Mouse (Mus musculus) layer of hippocampus, adult 18-20 months (tissue): Measurements from ENCODE around the gene Ajm1. TPM values are rescaled to one million over a fixed set of nuclear protein-coding genes. Genes with fewer than 3 reads are reported as not detected.
A peak's percentile ranks its signal among the peaks of the same experiment; 100 is the strongest.

Source experiments
- DNase-seq, 2 experiments: peaks; one replicate each; pipeline ENCODE4 v3.0.0; 2022; ENCODE audit warnings: low spot score in 2 of 2
- long read RNA-seq: library from polyadenylated mRNA; stranded (forward); transcript quantifications from one replicate; pipeline ENCODE4 v2.0.0, GENCODE M21; 2021
- total RNA-seq, 2 experiments: library from RNA; stranded (reverse); gene quantifications; 2 replicates each; pipeline ENCODE4 v1.2.3; 2021

Ajm1 gene
- 100 to 1,000 TPM in 1 of 2 experiments, 10 to 100 TPM in 1; 98.6 to 102 TPM for total RNA-seq
- long read RNA-seq, full-length matches to known transcripts, result 99 of 184 reads
- long read RNA-seq, partial matches to known transcripts, result 3 of 184 reads
- long read RNA-seq, other reads (novel, unspliced or antisense), result 82 of 184 reads

DNA sequence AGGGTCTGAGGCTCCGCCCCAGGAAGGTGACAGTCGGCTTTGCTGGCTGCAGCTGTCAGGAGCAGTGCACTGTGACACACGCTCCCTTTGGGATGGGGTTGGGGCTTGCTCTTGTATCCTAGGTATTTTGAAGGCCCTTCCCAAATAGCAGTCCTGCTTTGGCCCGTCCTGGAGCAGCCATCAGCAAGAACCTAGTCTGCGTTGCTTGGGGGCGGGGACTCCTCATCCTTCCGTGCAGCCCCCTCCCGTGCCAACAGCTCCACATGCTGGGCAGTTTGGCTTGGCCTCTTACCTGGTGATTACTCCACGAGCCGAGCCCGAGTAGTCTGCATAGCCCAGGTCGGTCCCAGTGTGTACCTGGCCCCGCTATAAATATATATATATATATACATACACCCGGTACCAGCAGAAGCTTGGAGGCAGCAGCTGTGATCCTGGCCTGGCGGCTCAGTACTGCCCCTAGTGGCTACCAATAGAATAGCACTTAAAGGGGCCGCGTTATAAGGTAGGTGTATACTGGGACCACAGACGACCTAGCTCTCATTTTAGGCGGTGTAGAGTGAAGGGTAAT, at the start of gene Ajm1:
Gene Ajm1 (minus strand): TSS at position 464 of the 571 bp plus-strand sequence.
- peak; percentile 80 to 89 for DNase-seq

DNA sequence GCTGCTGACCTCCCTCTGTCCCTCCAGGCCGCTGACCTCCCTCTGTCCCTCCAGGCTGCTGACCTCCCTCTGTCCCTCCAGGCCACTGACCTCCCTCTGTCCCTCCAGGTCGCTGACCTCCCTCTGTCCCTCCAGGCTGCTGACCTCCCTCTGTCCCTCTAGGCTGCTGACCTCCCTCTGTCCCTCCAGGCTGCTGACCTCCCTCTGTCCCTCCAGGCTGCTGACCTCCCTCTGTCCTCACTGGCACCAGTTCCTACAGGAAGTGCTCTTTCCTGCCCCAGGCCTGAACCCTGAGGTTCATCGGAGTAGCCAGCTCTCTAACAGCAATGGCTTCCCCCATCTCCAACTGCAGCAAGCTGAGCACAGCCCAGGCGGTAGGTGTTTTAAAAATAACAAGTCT, 47.2 kb upstream of the Ajm1 start:
- DNase-seq, result no peak

DNA sequence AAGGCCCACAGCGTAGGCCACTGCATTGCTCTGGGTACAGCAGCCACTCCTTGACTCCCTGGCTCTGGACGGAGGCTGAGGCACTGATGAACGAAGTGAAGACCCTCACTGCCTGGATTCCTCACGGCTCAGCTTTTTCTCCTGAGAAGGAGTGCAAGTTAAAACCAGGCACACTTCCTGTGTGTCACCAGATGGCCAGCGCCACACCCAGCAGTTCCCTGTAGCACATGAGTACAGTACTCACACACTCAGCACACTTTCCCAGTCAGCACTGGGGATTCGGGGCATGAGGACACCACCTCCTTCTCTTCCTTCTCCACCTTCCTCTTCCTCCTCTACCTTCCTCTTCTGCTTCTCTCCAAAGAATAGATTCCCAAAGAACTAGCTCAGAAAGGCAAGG, 46.3 kb upstream of the Ajm1 start, which contains the start of gene Fcna:
Gene Fcna (minus strand): TSS at position 220 of the 400 bp plus-strand sequence.
- no peak for DNase-seq

DNA sequence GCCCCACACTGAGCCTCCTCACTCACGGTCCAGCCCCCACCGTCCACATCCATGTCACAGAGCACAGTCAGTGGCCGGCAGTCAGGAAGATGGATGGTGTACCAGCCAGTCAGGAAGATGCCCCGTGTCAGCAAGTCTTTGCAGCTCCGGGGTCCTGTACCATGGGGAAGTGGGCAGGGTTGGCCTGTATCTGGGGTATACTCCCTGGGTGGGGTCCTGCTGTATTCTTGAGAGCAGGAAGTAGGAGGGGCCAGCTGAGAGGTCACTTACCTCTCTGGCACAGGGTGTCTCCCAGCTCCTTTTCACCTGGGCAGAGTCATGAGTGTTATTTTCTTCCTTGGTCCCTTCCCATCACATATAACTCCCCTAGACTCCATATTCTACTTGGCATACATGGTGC, 44.4 kb upstream of the Ajm1 start:
- DNase-seq, result no peak

DNA sequence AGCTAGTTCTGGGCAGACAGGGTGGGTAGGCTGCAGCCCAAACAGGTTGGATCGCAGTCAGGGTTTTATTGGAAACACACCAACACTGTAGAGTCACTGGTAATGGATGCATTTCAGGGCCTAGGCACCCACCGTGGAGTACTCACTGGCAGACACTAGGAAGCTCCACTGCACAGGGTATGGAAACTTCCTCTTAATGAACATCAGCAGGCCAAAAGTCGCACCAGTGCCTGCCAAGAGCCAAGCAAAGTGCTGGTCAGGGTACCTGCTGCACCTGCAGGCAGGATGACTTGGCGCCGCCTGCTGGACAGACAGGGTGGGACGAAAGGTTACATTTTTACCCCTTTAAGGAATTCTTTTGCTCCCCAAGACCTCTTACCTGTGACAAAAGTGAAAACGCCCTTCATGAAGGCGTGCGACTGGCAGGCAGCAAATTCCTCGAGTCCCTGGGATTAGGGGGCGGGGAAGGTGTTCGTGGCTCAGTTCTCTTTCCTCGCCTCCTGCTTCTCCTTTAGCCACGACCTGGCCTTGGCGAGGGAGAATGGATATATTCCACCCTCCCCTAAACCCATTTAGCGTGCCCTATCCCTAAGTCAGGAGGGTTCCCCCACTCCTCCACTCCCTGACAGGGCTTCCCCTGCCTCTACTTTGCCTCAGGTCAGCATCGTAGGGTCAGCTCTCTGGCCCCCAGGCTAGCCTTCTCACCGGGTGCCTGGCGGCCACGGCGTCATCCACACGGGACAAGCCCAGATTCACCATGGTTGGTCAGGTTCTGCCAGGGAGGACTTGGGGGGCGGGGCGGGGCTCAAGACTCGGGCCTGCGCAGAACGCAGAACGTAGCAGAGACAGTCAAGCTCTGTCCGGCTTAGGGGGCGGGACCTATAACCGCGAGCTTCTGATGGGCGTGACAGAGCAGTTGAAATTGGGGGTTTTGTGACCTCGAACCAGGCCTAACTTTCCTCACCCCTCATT, 40.0 kb upstream of the Ajm1 start, which contains the start of gene Tmem141:
Gene Tmem141 (minus strand): TSS at position 777 of the 972 bp plus-strand sequence.
- DNase-seq, result peak; percentile 77 to 86

DNA sequence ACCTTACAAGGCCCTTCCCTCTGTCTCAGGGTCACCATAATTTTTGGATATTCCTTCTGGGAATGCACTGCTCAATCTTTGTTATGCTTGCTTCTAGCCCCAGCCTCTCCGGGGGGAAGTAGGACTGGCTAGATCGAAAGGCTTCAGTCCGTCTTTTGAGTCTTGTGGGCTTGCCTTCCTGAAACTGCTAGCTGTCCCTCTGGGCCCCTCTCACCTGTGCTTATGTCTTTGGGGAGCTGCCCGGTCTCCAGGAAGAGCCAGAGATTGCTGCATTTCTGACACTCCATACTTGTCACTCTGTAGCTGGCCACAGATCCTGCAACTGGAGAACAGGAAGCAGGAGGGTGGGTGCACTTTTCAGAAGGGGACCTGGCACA, 39.3 kb upstream of the Ajm1 start:
- no peak for DNase-seq

DNA sequence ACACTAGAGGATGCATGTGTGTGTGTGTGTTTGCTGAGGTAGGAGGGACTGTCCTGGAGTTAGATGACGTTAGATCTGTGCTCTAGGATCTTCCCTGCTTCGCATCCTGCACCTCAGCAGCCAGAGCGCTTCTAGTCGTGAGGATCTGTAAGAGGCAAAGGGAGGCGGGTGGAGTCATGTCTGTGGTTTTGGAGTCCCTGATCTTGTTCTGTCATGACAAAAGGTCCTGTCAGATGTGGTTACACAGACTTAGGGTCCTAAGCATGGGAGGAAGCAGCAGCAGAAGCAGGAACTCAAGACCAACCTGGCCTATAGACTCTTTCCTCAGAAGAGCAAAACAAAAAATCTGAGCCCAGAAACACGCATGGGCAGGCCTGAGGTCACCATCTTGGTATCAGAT, 38.8 kb upstream of the Ajm1 start:
- no peak for DNase-seq

DNA sequence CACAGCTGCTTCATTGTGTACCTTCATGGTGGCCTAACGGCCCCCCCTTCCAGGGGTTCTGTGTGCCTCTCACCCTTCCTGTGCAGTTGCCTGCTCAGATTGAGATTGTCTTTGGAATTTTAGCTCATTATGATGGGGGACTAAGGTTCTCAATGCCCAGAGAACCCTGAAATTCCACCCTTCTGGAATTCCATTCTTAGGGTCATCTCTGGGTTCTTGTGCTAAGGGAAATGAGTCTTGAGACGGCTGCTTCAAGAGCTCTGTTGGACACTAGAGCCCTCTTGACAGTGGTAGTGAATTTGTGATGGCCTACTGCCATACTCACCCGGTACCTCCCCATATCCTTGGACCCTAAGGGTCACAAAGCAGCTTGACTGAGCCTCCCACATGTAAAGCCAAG, 36.0 kb upstream of the Ajm1 start, which contains the start of gene Ccdc183:
Gene Ccdc183 (minus strand): TSS at position 101 of the 400 bp plus-strand sequence.
- no peak for DNase-seq

DNA sequence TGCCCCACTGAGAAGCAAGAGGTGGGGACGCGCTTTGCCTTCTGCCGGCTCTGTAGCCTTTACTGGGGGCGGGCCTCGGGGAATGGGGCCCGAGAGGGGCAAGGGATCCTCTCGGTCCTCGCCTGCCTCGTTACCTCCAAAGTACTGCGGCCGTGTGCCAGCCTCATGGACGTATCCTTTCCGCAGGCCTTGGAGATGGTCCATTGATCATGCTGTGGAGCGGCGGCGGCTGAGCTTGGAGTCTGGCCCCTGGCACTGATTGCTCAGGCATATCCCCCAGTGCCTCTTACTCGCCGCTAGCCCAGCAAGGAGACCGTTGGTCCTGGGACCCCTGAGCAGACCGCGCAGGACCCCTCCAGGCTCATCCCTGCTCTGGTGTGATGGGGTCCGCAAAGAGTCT, 34.8 kb upstream of the Ajm1 start:
- no peak for DNase-seq

DNA sequence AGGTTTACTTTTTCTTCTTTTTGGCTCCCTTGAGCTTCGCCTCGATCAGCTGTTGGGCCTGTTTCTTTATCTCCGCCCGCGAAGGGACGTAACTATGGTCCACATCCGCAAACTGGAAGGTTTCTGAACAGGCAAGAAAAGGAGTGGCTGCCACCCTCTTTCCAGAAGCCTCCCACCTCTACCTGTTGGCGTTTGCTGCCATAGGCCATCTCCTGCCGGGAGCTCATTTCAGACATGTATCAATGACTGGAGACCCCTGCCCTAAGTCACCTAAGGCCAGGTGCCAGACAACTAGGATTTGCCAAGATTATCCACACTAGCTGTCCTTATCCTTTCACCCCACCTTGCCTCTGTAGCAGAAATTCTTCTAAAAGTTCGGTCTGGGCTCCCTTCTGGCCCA, 27.1 kb upstream of the Ajm1 start:
- DNase-seq, result no peak

DNA sequence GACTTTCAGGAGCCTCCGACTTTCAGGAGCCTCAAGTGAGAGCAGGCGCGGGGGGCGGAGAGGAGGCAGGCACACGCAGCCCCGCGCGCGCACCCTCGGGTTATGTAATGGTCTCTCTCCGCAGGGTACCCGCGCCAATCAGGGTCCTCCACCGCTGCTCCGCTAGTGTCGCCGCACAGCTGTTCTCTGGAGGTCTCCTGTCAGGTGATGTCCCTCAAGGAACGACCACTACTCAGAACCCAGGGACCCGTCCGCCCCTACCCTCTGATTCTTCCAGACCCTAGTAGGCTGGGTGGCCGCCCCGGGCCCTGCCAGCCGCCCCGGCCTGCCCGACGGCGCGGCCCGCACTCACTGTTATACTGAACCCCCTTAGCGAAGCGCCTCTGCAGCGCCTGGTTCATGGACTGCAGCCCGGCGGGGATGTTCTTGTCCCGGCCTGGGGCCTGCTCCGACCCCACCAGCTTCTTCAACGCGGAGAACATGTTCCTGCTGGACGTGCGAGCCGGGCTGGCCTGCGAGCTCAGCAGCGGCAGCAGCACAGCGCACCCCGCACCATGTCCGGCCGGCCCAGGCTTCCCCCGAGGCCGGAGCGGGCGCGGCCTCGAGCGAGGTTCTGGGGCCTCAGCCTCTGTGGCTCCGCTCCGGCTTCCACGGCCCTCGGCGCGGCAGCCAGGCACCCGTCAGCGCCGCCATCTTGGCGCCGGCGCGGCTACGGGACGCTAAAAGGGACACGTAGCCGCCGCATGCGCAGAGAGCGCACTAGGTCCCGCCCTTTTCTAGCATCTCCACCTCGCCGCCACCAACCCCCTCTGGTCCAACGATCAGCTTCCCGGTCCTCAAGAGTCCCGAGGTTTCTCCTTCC, 26.4 kb upstream of the Ajm1 start, which contains the start of gene Rabl6:
Gene Rabl6 (minus strand): TSS at position 761 of the 862 bp plus-strand sequence.
- DNase-seq, result peak; percentile 83 to 96

DNA sequence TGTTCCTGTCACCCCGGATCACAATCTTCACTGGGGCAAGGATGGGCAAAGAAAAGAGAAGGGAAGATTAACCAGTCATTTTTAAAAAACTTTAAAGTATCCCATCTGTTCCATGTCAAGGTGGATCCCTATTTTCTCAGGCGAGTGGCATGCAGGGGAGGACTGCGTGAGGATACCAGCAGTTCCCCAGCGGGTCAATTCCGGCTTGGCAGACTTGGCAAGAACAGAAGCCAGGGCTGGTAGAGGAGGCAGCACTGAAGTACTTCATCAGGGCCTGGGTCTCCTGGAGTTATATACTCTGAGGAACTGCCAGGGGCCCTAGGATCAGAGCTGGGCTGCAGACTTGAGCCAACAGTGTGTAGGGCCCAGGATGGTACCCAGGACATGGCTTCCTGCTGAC, 21.0 kb upstream of the Ajm1 start:
- no peak for DNase-seq

DNA sequence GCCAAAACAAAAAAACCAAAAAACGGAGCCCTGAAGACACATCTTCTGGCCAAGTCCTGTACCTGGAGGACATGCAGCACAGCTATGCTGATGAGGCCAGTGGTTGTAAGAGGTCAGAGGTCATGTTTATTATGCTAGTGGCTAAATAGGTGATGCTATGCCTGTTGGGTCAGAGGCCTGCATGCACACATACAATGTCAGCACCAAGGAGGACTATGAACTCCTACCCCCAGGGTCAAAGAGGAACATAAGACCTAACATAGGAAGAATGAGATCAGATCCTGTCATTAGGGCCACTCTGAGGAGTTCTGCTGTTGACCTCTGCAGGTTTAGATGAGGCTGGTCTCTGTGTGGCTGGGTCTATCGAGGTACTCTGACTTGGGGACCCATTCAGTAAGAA, 18.5 kb upstream of the Ajm1 start:
- DNase-seq, result no peak

DNA sequence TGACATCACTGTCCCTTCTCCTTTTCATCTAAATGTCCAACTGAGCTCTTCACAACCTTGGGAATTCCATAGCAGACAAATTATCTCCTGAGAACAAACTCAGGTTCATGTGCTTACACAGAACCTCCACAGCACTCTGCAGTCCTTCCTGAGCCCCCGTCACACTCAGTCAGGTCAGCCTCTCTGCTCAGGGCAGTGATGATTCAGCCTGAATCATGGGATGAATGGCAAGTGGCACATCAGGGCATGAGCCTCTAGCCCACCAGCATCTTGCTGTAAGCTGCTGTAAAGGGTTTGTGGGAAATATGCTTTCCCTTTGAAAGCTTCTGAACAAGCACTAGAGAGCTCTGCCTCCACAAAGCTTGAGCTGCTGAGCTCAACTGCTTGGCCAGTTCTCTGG, 17.2 kb upstream of the Ajm1 start:
- no peak for DNase-seq

DNA sequence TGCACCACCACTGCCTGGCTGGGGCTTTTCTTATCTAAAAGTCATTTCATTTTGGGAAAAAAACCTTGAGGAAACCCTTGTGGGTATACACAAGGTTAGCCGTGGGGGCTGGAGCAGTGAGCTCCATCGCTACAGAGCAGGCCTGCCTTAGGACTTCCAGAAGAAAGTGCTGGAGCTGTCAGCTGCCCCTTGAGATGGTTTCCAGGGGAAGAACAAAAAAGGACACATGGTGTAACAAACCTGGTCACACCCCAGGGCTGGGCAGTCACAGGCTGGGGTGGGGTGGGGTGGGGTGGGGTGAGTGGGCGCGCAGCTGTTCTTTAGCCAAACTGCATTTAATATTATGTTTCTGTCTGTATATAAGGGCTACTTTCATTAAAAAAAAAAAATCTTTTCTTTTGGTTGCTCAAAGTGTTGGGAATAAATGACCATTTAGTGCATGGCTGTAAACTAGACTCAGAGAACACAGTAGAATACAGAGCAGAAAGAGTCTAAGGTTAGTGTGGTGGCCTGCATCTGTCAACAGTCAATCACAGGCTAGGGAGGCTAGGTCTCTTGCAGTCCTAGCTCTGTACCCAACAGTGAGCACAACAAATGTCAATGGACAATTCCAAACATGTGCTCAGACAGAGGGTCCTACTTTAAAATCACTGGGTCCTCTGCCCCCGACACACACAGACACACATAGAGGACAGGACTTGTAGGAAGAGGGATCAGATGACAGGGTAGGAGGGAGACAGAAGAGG, 15.4 kb upstream of the Ajm1 start:
- no peak for DNase-seq

DNA sequence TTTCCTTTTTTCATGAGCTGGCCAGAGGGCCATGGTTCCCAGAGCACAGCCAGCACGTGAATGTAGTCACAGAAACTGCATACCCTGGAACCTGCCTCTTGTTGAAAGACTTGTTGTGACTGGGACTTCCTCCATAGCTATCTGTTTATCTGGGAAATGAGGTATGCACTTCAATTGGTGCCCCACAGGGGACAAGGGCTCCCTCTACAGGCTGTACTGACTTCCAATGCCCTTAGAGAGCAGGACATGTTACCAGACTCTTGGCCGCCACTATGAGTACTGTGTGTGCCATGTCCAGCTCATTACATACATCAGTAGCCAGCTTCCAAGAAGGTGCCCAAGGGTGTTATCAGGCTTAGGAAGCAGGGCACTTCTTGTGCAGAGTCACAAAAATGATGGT, 10.3 kb upstream of the Ajm1 start:
- DNase-seq, result peak; percentile 28 to 69

DNA sequence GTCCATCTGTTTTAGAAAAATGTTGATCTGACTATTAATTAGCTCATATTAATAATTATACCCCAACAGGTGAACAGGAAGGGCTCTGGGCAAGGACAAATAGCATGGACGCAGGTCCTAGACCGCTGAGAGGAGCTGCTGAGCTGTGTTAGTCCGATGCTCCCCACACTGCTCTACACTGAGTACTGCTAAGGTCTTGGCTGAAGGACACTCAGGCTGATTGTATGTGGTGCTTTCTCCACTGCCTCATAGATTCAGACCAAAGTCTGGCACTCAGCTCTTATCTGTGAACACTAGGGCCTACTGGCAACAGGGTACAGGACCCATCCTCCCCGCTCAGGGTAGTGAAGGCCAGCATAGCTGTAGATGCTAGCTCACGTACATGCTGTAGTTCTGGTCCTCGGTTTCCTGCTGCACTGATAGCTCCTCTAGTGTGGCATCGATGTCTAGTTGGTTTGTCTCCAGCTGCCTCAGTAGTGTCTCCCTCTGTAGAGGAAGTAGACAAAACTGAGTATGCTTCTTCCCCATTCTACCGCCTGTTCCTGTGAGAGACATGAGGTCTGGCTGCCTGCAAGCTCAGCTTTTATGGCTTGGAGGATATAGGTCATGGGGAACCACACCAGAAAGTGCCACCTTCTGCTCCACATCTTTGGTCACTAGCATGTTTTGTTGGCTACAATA, 6.8 kb upstream of the Ajm1 start:
- no peak for DNase-seq

DNA sequence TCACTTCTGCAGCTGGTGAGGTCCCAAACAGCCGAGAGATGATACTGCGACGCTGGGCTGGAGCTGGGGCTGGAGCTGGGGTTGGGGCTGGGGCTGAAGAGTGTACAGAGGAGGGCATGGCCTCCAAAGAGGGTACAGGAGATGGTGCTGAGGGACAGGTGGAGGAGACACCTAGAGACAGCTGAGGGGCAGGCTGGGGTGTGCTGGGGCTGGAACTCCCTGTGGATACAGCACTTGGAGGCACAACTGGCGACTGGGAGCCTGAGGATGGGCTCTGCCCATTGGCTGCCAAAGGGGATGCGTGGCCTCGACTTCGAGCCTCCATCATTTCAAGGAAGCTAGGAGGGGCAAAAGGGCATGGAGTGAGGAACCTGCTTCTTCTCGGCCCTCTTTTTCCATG, 5.7 kb upstream of the Ajm1 start:
- DNase-seq, result no peak

DNA sequence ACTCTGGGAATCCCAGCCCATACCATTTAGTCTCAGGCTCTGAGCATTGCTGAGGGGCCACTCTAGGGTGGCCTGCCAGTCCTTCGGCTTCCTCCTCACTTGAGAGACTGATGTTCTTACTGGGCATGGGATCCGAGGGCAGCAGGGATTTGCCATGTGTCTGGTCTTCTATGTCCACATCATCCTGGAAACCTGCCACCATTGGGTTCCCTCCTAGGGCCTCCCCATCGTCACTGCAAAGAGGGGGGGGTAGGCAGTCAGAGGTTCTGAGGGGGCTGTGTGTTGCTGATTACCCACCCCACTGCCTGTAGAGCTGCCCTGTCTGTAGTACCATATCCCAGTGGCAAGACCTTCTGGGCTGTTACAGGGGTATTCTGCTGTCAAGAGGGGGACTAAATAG, 4.0 kb upstream of the Ajm1 start:
- DNase-seq, result no peak

DNA sequence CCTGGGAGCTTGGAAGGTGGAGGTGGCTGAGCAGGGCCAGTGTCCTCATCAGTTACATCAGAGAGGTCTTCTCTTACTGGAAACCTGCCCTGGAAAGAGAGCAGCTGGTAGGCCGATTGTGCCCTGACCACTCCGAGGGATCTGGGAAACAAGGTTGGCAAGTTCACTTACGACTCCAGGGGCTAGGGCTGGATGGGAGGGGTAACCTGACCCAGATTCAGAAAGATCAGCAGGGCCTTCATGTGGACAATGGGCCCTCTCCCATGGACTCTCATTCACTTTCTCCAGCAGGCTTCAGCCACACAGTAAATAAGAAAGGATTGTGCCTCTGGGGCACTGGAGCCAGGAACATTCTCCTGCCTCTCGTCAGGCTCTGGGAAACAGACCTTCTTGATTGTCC, 3.3 kb upstream of the Ajm1 start:
- peak in 1 of 2 experiments; percentile 36 for DNase-seq
